Mouse (Mus musculus): ENCODE measurements at regions not wholly inside any gene's neighbourhood (a gene's known extent, or its start where the extent isn't known, plus 50 kb on each side); places are given as distances from the start of the nearest gene placed in this dataset.

GRCm38 (mm10) chr9:62590407-62591195 lies 53.8 kb upstream of the Coro2b start:
- no peak for DNase-seq (ENCODE audit: low read depth, low spot score)

- DNase-seq (ENCODE audit: low read depth, low spot score), result no peak
These were observed 54.3 kb upstream of the Coro2b start for GRCm38 (mm10) chr9:62591196-62591485.

GRCm38 (mm10) chr9:62598056-62598455 lies 61.2 kb upstream of the Coro2b start:
- DNase-seq (ENCODE audit: low read depth, low spot score), result no peak

- no peak for DNase-seq (ENCODE audit: low read depth, low spot score)
These were observed 62.1 kb upstream of the Coro2b start for GRCm38 (mm10) chr9:62598956-62599355.

GRCm38 (mm10) chr9:62610526-62610925 lies 67.1 kb upstream of the Itga11 start:
- peak; percentile 79 for DNase-seq (ENCODE audit: low read depth, low spot score)

GRCm38 (mm10) chr9:62611452-62611851 lies 66.2 kb upstream of the Itga11 start:
- no peak for DNase-seq (ENCODE audit: low read depth, low spot score)

GRCm38 (mm10) chr9:62613053-62613452 lies 64.6 kb upstream of the Itga11 start:
- DNase-seq (ENCODE audit: low read depth, low spot score), result no peak

GRCm38 (mm10) chr9:62613806-62614205 lies 63.8 kb upstream of the Itga11 start:
- DNase-seq (ENCODE audit: low read depth, low spot score), result no peak

- no peak for DNase-seq (ENCODE audit: low read depth, low spot score)
These were observed 62.7 kb upstream of the Itga11 start for GRCm38 (mm10) chr9:62614950-62615349.

- DNase-seq (ENCODE audit: low read depth, low spot score), result no peak
These were observed 61.8 kb upstream of the Itga11 start for GRCm38 (mm10) chr9:62615799-62616198.

GRCm38 (mm10) chr9:62618994-62619393 lies 58.6 kb upstream of the Itga11 start:
- no peak for DNase-seq (ENCODE audit: low read depth, low spot score)

- DNase-seq (ENCODE audit: low read depth, low spot score), result no peak
These were observed 56.7 kb upstream of the Itga11 start for GRCm38 (mm10) chr9:62620901-62621445.

- DNase-seq (ENCODE audit: low read depth, low spot score), result peak; percentile 82
These were observed 55.5 kb upstream of the Itga11 start for GRCm38 (mm10) chr9:62622106-62622505.

- DNase-seq (ENCODE audit: low read depth, low spot score), result no peak
These were observed 53.0 kb upstream of the Itga11 start for GRCm38 (mm10) chr9:62624562-62625044.

GRCm38 (mm10) chr9:62627071-62628000 lies 50.3 kb upstream of the Itga11 start:
- no peak for DNase-seq (ENCODE audit: low read depth, low spot score)

All from ZHBTc4 (cell line).